Mouse (Mus musculus) liver, adult 2 months (tissue): ENCODE measurements around the gene Mgea5. TPM values are rescaled to one million over a fixed set of nuclear protein-coding genes. Genes with fewer than 3 reads are reported as not detected.

Experiments used
- DNase-seq: peaks from one replicate; pipeline ENCODE4 v3.0.0-alpha.2; 2011; ENCODE audit warnings: low read depth, low spot score; ENCODE audit errors: extremely low read depth
- H3K27ac ChIP-seq: fragments of 200-500 bp; replicated peaks from 2 replicates; pipeline ENCODE4 v1.5.1; 2012; ENCODE audit warnings: low read depth, mild to moderate bottlenecking, control low read depth, inconsistent platforms, low read length; ENCODE audit not compliant: insufficient read depth
- H3K27me3 ChIP-seq: fragments of 200-500 bp; 2 replicates; pipeline ENCODE4 v1.6.1; 2012; ENCODE audit warnings: mild to moderate bottlenecking, moderate library complexity, low read length, inconsistent platforms; ENCODE audit not compliant: control insufficient read depth, insufficient read depth
- H3K36me3 ChIP-seq: fragments of 200-500 bp; 2 replicates; pipeline ENCODE4 v1.6.1; 2012; ENCODE audit warnings: low read length, inconsistent platforms; ENCODE audit not compliant: control insufficient read depth, insufficient read depth
- H3K4me1 ChIP-seq: fragments of 200-500 bp; 2 replicates; pipeline ENCODE4 v1.6.1; 2011; ENCODE audit warnings: low read length; ENCODE audit not compliant: control insufficient read depth, insufficient read depth
- H3K4me3 ChIP-seq: fragments of 200-500 bp; 2 replicates; pipeline ENCODE4 v1.5.1; 2011; ENCODE audit warnings: low read depth, mild to moderate bottlenecking, control low read depth, low read length, moderate library complexity; ENCODE audit not compliant: insufficient read depth
- H3K79me2 ChIP-seq: fragments of 200-500 bp; 2 replicates; pipeline ENCODE4 v1.6.1; 2012; ENCODE audit warnings: inconsistent platforms, mild to moderate bottlenecking, low read length, moderate library complexity; ENCODE audit not compliant: control insufficient read depth, insufficient read depth
- H3K9ac ChIP-seq: fragments of 200-500 bp; 2 replicates; pipeline ENCODE4 v1.6.1; 2012; ENCODE audit warnings: low read depth, mild to moderate bottlenecking, control low read depth, inconsistent platforms, low read length
- CTCF ChIP-seq: fragments of 200-500 bp; IDR thresholded peaks from 2 replicates; pipeline ENCODE4 v1.5.1; 2011; ENCODE audit warnings: low read depth, low read length, control low read depth
- POLR2A ChIP-seq: fragments of 200-500 bp; IDR thresholded peaks from 2 replicates; pipeline ENCODE4 v1.6.1; 2011; ENCODE audit warnings: low read length, control low read depth; ENCODE audit not compliant: insufficient read depth; ENCODE audit errors: extremely low read depth
- WGBS: fragments of 180-500 bp; shearing (Covaris S2); methylation state at CpG from one replicate; pipeline ENCODE4 v1.1.7; 2018; 5-methylcytosine and 5-hydroxymethylcytosine counted together
- polyA plus RNA-seq: library from polyadenylated mRNA; depleted of rRNA; stranded (reverse); fragments of >200 nt; gene quantifications from 2 replicates; pipeline ENCODE4 v1.2.3, GENCODE M21; 2012
- total RNA-seq: library from RNA; depleted of rRNA; stranded (reverse); fragments of >200 nt; gene quantifications from 2 replicates; pipeline ENCODE4 v1.2.3, GENCODE M21; 2014

Mgea5 gene
- total and polyA plus RNA-seq, 2 experiments: 11.1 to 44.3 TPM

DNA sequence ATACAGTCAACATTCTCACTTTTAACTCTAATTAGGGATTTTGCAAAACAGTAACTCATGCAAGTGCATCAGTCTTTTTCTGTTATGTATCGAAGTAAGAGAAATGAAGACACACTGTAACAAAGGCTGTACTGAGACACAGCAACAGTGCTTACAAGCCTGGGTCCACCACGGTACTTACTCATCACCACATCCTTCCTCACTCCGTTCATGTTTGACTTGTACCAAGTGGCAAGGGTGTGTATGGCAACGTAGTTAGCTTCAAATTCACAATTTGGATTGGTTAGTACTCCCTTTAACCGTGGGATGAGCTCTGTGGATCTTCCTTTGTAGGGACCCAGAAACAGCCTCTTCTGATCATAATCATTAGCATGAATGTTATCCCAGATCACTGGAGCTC, 12.1 kb downstream of the Mgea5 start:
- H3K27me3 ChIP-seq: no peaks in the 10 kb centered on the region
- H3K4me1 ChIP-seq: no peaks in the 10 kb centered on the region
- H3K27ac ChIP-seq: no peak overlapping the region
- H3K9ac ChIP-seq: no peak overlapping the region
- TF ChIP-seq POLR2A: no peak
- TF ChIP-seq CTCF: no peak
- WGBS: 89% methylated on average over 5 of the region's 5 CpGs
- DNase-seq: no peak
- peaks cover 82% of the 10 kb centered on the region for H3K36me3 ChIP-seq
- peaks cover 2% of the 10 kb centered on the region; the same call in 1 of the 2 replicates for H3K79me2 ChIP-seq
- H3K4me3 ChIP-seq: no peak overlapping the region

GRCm38 (mm10) chr19:45760810-45761209, 22.8 kb downstream of the Mgea5 start:
- H3K4me1 ChIP-seq: no peaks in the 10 kb centered on the region
- H3K79me2 ChIP-seq: peaks cover 4% of the 10 kb centered on the region; the same call in 1 of the 2 replicates
- H3K36me3 ChIP-seq: peaks cover 81% of the 10 kb centered on the region

GRCm38 (mm10) chr19:45758671-45759070, 25.0 kb downstream of the Mgea5 start:
- Histone ChIP-seq H3K9ac (no peak overlapping the region), H3K27me3 (no peaks in the 10 kb centered on the region), H3K36me3 (peaks cover 81% of the 10 kb centered on the region), H3K4me3 (no peak overlapping the region), H3K27ac (no peak overlapping the region), H3K4me1 (no peaks in the 10 kb centered on the region), H3K79me2 (peaks cover 4% of the 10 kb centered on the region; the same call in 1 of the 2 replicates)
- DNase-seq: no peak
- no peak for TF ChIP-seq POLR2A
- no peak for TF ChIP-seq CTCF
- 90% methylated on average over 5 of the region's 5 CpGs for WGBS

More at GRCm38 (mm10) chr19:45760810-45761209, 22.8 kb downstream of the Mgea5 start:
- Histone ChIP-seq H3K9ac (no peak overlapping the region), H3K27ac (no peak overlapping the region), H3K27me3 (no peaks in the 10 kb centered on the region), H3K4me3 (no peak overlapping the region)
- no peak for DNase-seq
- no peak for TF ChIP-seq POLR2A
- no peak for TF ChIP-seq CTCF
- WGBS: 78% methylated on average over 3 of the region's 3 CpGs

DNA sequence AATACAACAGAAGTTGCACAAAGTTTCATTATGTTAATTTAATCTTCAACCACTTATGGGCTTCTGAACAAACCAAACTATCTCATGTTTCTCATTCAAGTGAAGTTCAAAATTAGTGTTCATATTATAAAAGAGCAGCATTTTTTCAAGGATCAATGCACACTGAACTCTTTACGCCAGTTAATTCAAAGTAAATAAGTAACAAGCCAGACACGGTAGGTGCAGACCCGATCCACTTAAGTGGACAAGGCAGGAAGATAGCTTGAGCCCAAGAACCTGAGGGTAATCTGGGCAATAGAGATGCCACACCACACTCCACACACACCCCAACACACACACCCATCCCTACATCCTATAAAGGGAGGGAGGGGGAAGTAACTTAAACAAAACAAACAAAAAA, 30.1 kb downstream of the Mgea5 start:
- Histone ChIP-seq H3K9ac (no peak overlapping the region), H3K4me1 (peaks cover 5% of the 10 kb centered on the region), H3K27ac (no peak overlapping the region), H3K79me2 (peaks cover 7% of the 10 kb centered on the region; the same call in 1 of the 2 replicates), H3K27me3 (no peaks in the 10 kb centered on the region), H3K4me3 (no peak overlapping the region), H3K36me3 (peaks cover 51% of the 10 kb centered on the region)
- TF ChIP-seq CTCF (no peak), POLR2A (no peak)
- WGBS: 88% methylated on average over 3 of the region's 3 CpGs
- no peak for DNase-seq

DNA sequence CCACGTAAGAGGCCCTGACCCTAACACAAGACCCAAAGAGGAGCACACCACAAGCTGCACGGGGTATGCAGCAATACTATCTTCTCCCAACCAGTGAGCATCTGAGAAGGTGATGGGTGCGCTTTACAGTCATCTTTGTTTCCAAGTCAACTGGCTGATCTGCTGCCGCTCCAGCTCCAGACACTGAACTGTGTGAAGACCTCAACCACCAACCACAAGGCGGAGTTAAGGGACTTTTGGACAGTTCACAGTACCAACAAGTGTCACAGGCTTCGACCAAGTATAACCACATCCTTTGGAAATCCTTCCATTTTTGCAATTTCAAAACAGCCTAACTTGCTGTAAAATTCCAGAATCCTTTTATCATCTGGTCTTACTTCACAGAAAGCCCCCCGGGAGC, 31.8 kb downstream of the Mgea5 start:
- Histone ChIP-seq H3K27ac (no peak overlapping the region), H3K4me3 (no peak overlapping the region), H3K79me2 (peaks cover 5% of the 10 kb centered on the region; the same call in 1 of the 2 replicates), H3K27me3 (no peaks in the 10 kb centered on the region), H3K4me1 (peaks cover 13% of the 10 kb centered on the region), H3K9ac (no peak overlapping the region), H3K36me3 (peaks cover 34% of the 10 kb centered on the region)
- TF ChIP-seq POLR2A: no peak
- TF ChIP-seq CTCF: no peak
- DNase-seq: no peak
- WGBS: 91% methylated on average over 7 of the region's 7 CpGs

DNA sequence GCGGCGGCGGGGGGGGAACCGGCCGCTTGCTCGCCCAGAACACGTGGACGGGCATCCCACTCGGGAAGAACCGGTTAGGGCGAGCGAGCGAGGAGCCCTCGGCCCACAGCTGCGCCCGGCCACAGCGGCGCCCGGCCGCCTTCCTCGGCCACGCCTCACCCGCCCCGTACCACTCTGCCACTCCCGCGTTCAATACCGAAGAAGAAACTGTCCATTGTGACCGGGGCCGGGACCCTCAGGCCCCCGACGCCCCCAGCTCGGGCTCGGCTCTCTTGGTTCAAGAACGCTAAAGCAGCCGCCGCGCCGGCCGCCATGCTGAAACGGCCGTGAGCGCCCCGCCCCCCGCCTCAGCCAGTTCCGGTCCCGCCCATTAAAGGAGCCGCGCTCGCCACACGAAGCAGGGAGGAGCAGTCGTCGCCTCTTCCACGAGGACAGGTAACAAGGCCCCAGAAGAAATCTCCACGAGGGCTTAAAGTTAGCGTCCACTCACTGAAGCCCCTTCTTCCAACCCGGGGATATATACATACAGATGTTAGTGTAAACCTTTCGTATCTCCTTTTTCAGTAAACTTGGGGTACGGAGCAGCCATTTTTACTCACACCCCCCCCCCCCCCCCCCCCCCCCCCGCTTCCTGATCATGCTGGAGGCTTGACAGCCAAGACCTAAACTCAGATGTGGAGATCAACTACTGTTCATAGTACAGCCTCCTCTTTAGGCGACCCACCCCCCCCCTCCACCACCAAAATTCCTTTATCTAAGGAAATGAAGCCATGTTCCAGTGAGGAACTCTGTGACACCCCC, 34.2 kb downstream of the Mgea5 start, which contains the start of gene Npm3:
Npm3 (minus strand) TSS at position 349 of the 801 bp plus-strand sequence.
- TF ChIP-seq POLR2A (0 out of 2 replicates have a peak, but pooled peaks have one; percentile 31), CTCF (no peak)
- Histone ChIP-seq H3K79me2 (peaks cover 5% of the 10 kb centered on the region; the same call in 1 of the 2 replicates), H3K36me3 (peaks cover 13% of the 10 kb centered on the region), H3K27ac (peak within 1 kb of the TSS; percentile 66), H3K4me3 (peak within 1 kb of the TSS; percentile 92), H3K27me3 (no peaks in the 10 kb centered on the region), H3K4me1 (peaks cover 18% of the 10 kb centered on the region), H3K9ac (peak within 1 kb of the TSS; percentile 92)
- peak; percentile 55 for DNase-seq
- under 1% methylated on average over 58 of the region's 60 CpGs for WGBS
